Mouse (Mus musculus) heart, embryonic 10.5 days (tissue): ENCODE results near the gene Olfr819. TPM values are rescaled to one million over a fixed set of nuclear protein-coding genes. Genes with fewer than 3 reads are reported as not detected.
"Not testable (repeated sequence)": the region's sequence is repeated elsewhere in the genome, so short reads cannot be mapped to it uniquely, and the experiment has no call there.

Source experiments
- DNase-seq: peaks from one replicate; pipeline ENCODE4 v3.0.0-alpha.2; 2017; ENCODE audit warnings: low spot score
- H3K27ac ChIP-seq: fragments of 300-500 bp; sonication (generic); 2 replicates; pipeline ENCODE4 v1.5.1; 2016; ENCODE audit warnings: mild to moderate bottlenecking
- H3K27me3 ChIP-seq: fragments of 300-500 bp; sonication (generic); 2 replicates; pipeline ENCODE4 v1.6.1; 2016; ENCODE audit warnings: mild to moderate bottlenecking; ENCODE audit not compliant: poor library complexity, insufficient read depth, severe bottlenecking
- H3K36me3 ChIP-seq: fragments of 300-500 bp; sonication (generic); 2 replicates; pipeline ENCODE4 v1.6.1; 2016; ENCODE audit warnings: mild to moderate bottlenecking, moderate library complexity
- H3K4me1 ChIP-seq: fragments of 300-500 bp; sonication (generic); 2 replicates; pipeline ENCODE4 v1.6.1; 2016; ENCODE audit warnings: mild to moderate bottlenecking
- H3K4me3 ChIP-seq: fragments of 300-500 bp; sonication (generic); 2 replicates; pipeline ENCODE4 v1.5.1; 2016; ENCODE audit warnings: mild to moderate bottlenecking, moderate library complexity
- H3K9me3 ChIP-seq: fragments of 300-500 bp; sonication (generic); 2 replicates; pipeline ENCODE4 v1.6.1; 2016; ENCODE audit warnings: mild to moderate bottlenecking, moderate library complexity
- WGBS: fragments of 180-500 bp; shearing (Covaris S2); methylation state at CpG from one replicate; pipeline ENCODE4 v1.1.7; 2016; 5-methylcytosine and 5-hydroxymethylcytosine counted together
- polyA plus RNA-seq: library from polyadenylated mRNA; unstranded; fragments of >200 nt; fragmentation: Nextera tagmentation; extraction: Ambion mirVana; gene quantifications from 2 replicates; pipeline ENCODE4 v1.2.1, GENCODE M21; 2016

Olfr819 gene
- polyA plus RNA-seq = not detected in 2 replicates

- not testable (repeated sequence) for DNase-seq, H3K27me3 ChIP-seq, H3K4me1 ChIP-seq, H3K4me3 ChIP-seq, H3K27ac ChIP-seq, H3K36me3 ChIP-seq, H3K9me3 ChIP-seq
- WGBS = 72% methylated on average over 2 of the region's 2 CpGs
These were observed at the start of gene Olfr819 for GRCm38 (mm10) chr10:129967166-129967565. TSS of gene Olfr819 (minus strand) at chr10:129967266.

GRCm38 (mm10) chr10:130012321-130012720 lies 45.3 kb upstream of the Olfr819 start, which contains the start of gene Olfr820:
TSS of gene Olfr820 (plus strand) at chr10:130012621.
- H3K4me3 ChIP-seq = no peak within 1 kb of the TSS

GRCm38 (mm10) chr10:130005366-130005765 lies 38.3 kb upstream of the Olfr819 start:
- 89% methylated on average over 4 of the region's 4 CpGs for WGBS
- H3K4me3 ChIP-seq, H3K27ac ChIP-seq, H3K27me3 ChIP-seq, H3K9me3 ChIP-seq, H3K4me1 ChIP-seq, H3K36me3 ChIP-seq, DNase-seq: not testable (repeated sequence)

More at GRCm38 (mm10) chr10:130012321-130012720, 45.3 kb upstream of the Olfr819 start, which contains the start of gene Olfr820:
- H3K36me3 ChIP-seq = no peaks in the 10 kb centered on the region
- H3K27me3 ChIP-seq = no peaks in the 10 kb centered on the region
- no peak for DNase-seq
- H3K9me3 ChIP-seq = no peaks in the 10 kb centered on the region
- H3K27ac ChIP-seq = no peak within 1 kb of the TSS
- H3K4me1 ChIP-seq = no peaks in the 10 kb centered on the region

GRCm38 (mm10) chr10:130004104-130004503 lies 37.0 kb upstream of the Olfr819 start:
- H3K9me3 ChIP-seq, H3K4me1 ChIP-seq, H3K4me3 ChIP-seq, H3K27ac ChIP-seq, H3K36me3 ChIP-seq, H3K27me3 ChIP-seq, DNase-seq: not testable (repeated sequence)
- WGBS = 79% methylated on average over 4 of the region's 4 CpGs

- not testable (repeated sequence) for H3K27ac ChIP-seq, H3K4me3 ChIP-seq, H3K27me3 ChIP-seq, H3K4me1 ChIP-seq, DNase-seq, H3K36me3 ChIP-seq, H3K9me3 ChIP-seq
- WGBS = no CpG with 5 or more reads among the region's 1 CpGs
These were observed 17.9 kb upstream of the Olfr819 start, which contains the start of gene Gm10310 for GRCm38 (mm10) chr10:129984962-129985361. TSS of gene Gm10310 (minus strand) at chr10:129985062.

- not testable (repeated sequence) for DNase-seq, H3K27ac ChIP-seq, H3K27me3 ChIP-seq, H3K36me3 ChIP-seq, H3K4me1 ChIP-seq, H3K4me3 ChIP-seq, H3K9me3 ChIP-seq
- WGBS = no CpG with 5 or more reads among the region's 3 CpGs
These were observed 14.8 kb upstream of the Olfr819 start for GRCm38 (mm10) chr10:129981867-129982266.

- H3K4me1 ChIP-seq, H3K27me3 ChIP-seq, H3K36me3 ChIP-seq, H3K27ac ChIP-seq, H3K9me3 ChIP-seq, H3K4me3 ChIP-seq, DNase-seq: not testable (repeated sequence)
- WGBS = no CpG with 5 or more reads among the region's 2 CpGs
These were observed 9.0 kb upstream of the Olfr819 start, which contains the start of gene Olfr247 for GRCm38 (mm10) chr10:129976040-129976439. TSS of gene Olfr247 (minus strand) at chr10:129976140.

- WGBS = no CpG with 5 or more reads among the region's 3 CpGs
- H3K4me1 ChIP-seq, H3K9me3 ChIP-seq, H3K36me3 ChIP-seq, DNase-seq, H3K27me3 ChIP-seq, H3K4me3 ChIP-seq, H3K27ac ChIP-seq: not testable (repeated sequence)
These were observed 5.9 kb upstream of the Olfr819 start for GRCm38 (mm10) chr10:129972994-129973393.

GRCm38 (mm10) chr10:129966232-129966631 lies 834 bp downstream of the Olfr819 start:
- H3K27ac ChIP-seq, H3K9me3 ChIP-seq, H3K27me3 ChIP-seq, H3K4me1 ChIP-seq, DNase-seq, H3K36me3 ChIP-seq, H3K4me3 ChIP-seq: not testable (repeated sequence)
- WGBS = 80% methylated on average over 2 of the region's 3 CpGs

- no peak within 1 kb of the TSS for H3K4me3 ChIP-seq
- 90% methylated on average over 2 of the region's 2 CpGs for WGBS
These were observed 18.1 kb downstream of the Olfr819 start, which contains the start of gene Olfr818 for GRCm38 (mm10) chr10:129949000-129949399. TSS of gene Olfr818 (minus strand) at chr10:129949100.

GRCm38 (mm10) chr10:129915497-129915896 lies 51.6 kb downstream of the Olfr819 start, which contains the start of gene Olfr816:
TSS of gene Olfr816 (minus strand) at chr10:129915597.
- no peak within 1 kb of the TSS for H3K4me3 ChIP-seq
- H3K4me1 ChIP-seq = no peaks in the 10 kb centered on the region
- no peak for DNase-seq
- 50% methylated on average over 1 of the region's 1 CpGs for WGBS
- no peaks in the 10 kb centered on the region for H3K27me3 ChIP-seq
- H3K36me3 ChIP-seq = no peaks in the 10 kb centered on the region
- H3K27ac ChIP-seq = no peak within 1 kb of the TSS
- H3K9me3 ChIP-seq = no peaks in the 10 kb centered on the region

More at GRCm38 (mm10) chr10:129949000-129949399, 18.1 kb downstream of the Olfr819 start, which contains the start of gene Olfr818:
- H3K9me3 ChIP-seq = no peaks in the 10 kb centered on the region
- no peaks in the 10 kb centered on the region for H3K4me1 ChIP-seq
- no peaks in the 10 kb centered on the region for H3K36me3 ChIP-seq
- no peaks in the 10 kb centered on the region for H3K27me3 ChIP-seq
- no peak for DNase-seq
- no peak within 1 kb of the TSS for H3K27ac ChIP-seq
